Mouse (Mus musculus) adrenal gland, postnatal 14 days (tissue): ENCODE data around the gene Krtap1-5. TPM values are rescaled to one million over a fixed set of nuclear protein-coding genes. Genes with fewer than 3 reads are reported as not detected.
A peak's percentile ranks its signal among the peaks of the same experiment; 100 is the strongest.
"Not testable (repeated sequence)": the region's sequence is repeated elsewhere in the genome, so short reads cannot be mapped to it uniquely, and the experiment has no call there.

Source experiments
- DNase-seq: peaks from one replicate; pipeline ENCODE4 v3.0.0; 2021; ENCODE audit warnings: mixed read lengths
- long read RNA-seq, 2 experiments: library from polyadenylated mRNA; stranded (forward); transcript quantifications; one replicate each; pipeline ENCODE4 v2.0.0; 2021
- total RNA-seq: library from RNA; stranded (reverse); gene quantifications from 2 replicates; pipeline ENCODE4 v1.2.3, GENCODE M21; 2021

The Krtap1-5 gene
- total RNA-seq, result not detected in 2 replicates
- long read RNA-seq, experiment 1, result 0 reads
- long read RNA-seq, experiment 2, result 0 reads

- DNase-seq, result no peak
These were observed at the start of gene Krtap1-5 for GRCm38 (mm10) chr11:99580636-99581035. Gene Krtap1-5 (minus strand): TSS chr11:99581016.

DNA sequence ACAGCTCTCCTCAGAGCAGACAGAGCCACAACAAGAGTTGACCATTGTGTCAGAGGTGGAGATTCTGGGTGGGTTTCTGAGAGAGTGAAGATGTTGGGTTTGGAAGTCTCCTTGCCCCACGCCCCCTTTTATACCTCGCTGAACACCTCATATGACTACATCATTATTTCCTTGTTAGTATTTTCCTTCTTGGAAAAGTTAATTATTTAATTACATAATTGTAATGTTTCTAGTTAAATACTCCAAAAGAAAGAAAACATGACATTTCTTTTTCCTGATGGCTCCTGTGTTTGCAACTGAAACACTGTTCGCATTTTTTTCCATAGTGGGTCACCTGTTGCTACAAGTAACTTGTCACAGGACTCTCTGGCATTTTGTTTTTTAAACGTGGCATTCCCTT is 47.3 kb upstream of the Krtap1-5 start, which contains the start of gene Krtap4-1:
Gene Krtap4-1, minus strand, starts transcription at position 101 of the 400 bp plus-strand sequence.
- no peak for DNase-seq

DNA sequence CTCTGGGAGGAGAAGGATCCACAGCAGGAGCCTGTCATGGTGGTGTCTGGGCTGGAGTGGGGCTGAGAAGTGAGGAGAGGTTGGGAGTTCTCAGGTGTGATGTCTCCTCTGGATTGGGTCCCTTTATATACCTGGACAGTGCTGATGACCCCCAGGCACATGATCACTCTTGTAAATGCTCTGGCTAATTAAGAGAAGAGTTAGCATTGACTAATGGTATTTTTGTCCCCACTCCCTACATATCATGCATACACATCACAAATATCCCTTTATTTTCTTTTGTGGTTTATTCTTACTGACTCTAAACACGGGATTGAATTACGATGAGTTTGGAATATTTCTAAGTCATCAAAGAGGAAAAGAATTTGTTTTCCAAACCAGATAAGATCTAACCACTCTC is 39.5 kb upstream of the Krtap1-5 start, which contains the start of gene Gm11562:
Gene Gm11562, minus strand, starts transcription at position 101 of the 400 bp plus-strand sequence.
- no peak for DNase-seq

DNA sequence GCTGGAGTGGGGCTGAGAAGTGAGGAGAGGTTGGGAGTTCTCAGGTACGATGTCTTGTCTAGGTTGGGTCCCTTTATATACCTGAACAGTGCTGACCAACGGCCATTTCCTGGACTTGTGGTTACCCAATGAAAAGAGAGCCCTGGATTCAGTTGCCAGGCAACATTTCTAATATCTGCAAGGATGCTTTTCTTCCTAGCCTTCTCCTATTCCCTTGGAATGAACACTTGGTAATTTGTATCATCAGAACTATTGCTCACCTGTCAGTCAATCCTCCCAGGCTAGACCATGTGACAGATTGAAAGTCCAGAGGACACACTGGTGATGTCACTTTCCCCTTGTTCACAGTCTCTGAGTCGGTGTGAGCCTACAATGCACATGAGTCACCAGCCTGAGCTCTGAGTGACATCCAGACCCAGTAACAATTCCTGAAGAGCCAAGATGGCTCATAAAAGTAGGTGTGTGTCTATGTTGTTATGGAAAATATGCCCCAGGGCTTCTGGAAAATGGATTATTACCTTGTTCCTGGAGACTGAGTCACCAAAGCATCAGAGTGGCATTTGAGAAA is 34.1 kb upstream of the Krtap1-5 start, which contains the start of gene Krtap2-4:
Gene Krtap2-4, minus strand, starts transcription at position 51 of the 568 bp plus-strand sequence.
- no peak for DNase-seq

GRCm38 (mm10) chr11:99610089-99610488 is 29.3 kb upstream of the Krtap1-5 start, which contains the start of gene Gm11937:
Gene Gm11937 (minus strand): TSS chr11:99610189.
- DNase-seq, result not testable (repeated sequence)

- no peak for DNase-seq
These were observed 28.3 kb upstream of the Krtap1-5 start for GRCm38 (mm10) chr11:99609126-99609525.

GRCm38 (mm10) chr11:99603208-99603607 is 22.4 kb upstream of the Krtap1-5 start, which contains the start of gene Gm11938:
Gene Gm11938 (minus strand): TSS chr11:99603308.
- DNase-seq, result not testable (repeated sequence)

- not testable (repeated sequence) for DNase-seq
These were observed 16.9 kb upstream of the Krtap1-5 start, which contains the start of gene Krtap9-3 for GRCm38 (mm10) chr11:99597742-99598141. Gene Krtap9-3 (minus strand): TSS chr11:99598105.

DNA sequence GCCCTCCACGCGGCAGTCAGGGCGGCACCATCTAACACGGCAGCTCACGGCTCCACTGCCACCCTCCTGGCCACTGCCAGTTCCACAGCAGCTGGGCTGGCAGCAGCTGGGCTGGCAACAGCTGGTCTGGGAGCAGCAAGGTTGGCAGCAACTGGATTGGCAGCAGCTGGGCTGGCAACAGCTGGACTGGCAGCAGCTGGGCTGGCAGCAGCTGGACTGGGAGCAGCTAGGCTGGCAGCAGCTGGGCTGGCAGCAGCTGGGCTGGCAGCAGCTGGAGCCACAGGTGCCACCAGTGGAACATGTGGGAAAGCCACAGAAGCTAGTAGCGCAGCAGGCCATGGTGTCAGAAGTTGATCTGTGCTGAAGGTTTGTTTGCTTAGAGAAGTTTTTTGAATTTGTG is 10.2 kb upstream of the Krtap1-5 start, which contains the start of gene Krtap1-3:
Gene Krtap1-3, minus strand, starts transcription at position 359 of the 400 bp plus-strand sequence.
- no peak for DNase-seq

DNA sequence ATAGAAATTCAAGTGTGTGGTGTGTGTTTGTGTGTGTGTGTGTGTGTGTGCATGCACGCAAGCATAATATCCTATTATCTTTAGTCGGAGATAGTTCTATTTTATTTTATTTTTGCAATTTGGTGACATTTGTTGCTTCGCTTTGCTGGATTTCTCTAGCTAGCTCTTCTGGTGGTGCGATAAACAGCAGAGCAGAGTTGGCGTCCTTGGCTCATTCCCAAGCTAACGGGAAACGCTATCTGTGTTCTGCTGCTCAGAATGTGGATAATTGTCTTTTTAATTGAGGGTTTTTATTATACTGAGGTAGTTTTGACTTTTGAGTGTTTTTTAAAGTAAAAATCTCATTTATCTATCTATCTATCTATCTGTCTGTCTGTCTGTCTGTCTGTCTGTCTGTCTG is 4.3 kb upstream of the Krtap1-5 start:
- DNase-seq, result no peak

DNA sequence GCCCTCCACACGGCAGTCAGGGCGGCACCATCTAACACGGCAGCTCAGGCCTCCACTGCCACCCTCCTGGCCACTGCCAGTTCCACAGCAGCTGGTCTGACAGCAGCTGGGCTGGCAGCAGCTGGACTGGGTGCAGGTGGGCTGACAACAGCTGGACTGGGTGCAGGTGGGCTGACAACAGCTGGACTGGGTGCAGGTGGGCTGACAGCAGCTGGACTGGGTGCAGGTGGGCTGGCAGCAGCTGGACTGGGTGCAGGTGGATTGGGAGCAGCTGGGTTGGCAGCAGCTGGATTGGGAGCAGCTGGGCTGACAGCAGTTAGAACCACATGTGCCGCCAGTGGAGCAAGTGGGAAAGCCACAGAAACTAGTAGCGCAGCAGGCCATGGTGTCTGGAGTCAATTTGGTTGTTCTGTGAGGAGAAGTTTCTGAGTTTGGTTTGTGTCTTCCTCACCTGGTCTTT is 2.5 kb upstream of the Krtap1-5 start, which contains the start of gene Krtap1-4:
Gene Krtap1-4, minus strand, starts transcription at position 410 of the 460 bp plus-strand sequence.
- DNase-seq, result no peak

GRCm38 (mm10) chr11:99581564-99581963 is 748 bp upstream of the Krtap1-5 start:
- no peak for DNase-seq

DNA sequence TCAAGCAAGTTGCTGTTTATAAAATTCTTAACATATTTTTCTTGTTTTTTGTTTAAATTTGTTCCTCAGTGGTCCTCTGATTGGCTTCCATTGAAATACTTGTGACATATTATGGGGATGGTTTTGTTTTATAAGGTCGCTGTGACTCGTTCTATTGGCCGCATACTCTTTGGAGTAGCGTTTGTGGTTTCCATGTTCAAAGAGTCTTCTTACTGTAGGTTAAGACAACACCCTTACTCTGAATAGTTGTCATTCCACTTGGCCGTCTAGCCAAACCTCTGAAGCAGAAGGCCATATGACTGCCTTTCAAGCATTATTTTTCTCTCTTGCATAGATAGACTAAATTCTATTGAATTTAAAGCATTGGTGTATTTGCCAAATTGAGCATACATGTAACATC is 235 bp upstream of the Krtap1-5 start:
- no peak for DNase-seq

- DNase-seq, result peak; percentile 79
These were observed 6.7 kb downstream of the Krtap1-5 start for GRCm38 (mm10) chr11:99574106-99574505.

GRCm38 (mm10) chr11:99573164-99573563 is 7.7 kb downstream of the Krtap1-5 start:
- no peak for DNase-seq

DNA sequence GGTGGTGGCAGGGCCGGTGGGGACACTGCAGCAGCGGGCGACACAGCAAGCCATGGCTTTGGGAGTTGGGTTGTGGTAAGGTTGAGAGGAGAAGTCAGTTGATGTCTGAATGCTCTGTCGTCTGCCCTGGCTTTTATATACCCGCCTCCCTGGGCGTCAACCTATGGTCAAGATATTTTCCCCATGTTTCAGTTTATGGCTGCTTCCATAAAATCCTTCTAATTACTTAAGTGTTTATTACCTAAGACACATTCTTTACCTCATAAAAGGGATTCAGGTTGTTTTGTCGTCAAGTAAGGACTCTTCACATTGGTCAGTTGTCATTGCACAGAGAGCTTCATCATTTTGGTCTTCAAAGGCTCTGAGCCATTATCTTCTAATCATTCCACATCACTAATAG is 14.3 kb downstream of the Krtap1-5 start, which contains the start of gene Krtap3-1:
Gene Krtap3-1, minus strand, starts transcription at position 101 of the 400 bp plus-strand sequence.
- DNase-seq, result no peak

- DNase-seq, result no peak
These were observed 18.2 kb downstream of the Krtap1-5 start for GRCm38 (mm10) chr11:99562580-99562979.

DNA sequence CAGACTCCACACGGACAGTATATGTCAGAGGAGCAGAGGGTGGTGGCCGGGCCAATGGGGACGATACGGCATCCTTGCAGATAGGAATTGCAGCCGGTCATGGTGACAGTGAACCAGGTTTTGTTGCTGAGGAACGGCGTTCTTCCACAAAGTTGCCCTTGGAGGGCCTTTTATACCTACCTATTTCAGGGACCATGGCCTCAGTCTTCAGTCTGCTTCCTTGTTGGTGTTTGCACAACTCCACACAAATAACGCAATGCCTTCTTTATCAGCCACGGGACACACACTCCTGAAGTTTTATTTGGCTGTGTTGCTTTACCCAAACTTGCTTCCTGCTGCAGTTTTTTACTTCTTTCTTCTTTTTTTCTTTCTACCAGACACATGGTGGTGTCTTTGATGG is 21.4 kb downstream of the Krtap1-5 start, which contains the start of gene Gm11939:
Gene Gm11939, minus strand, starts transcription at position 101 of the 400 bp plus-strand sequence.
- DNase-seq, result no peak

DNA sequence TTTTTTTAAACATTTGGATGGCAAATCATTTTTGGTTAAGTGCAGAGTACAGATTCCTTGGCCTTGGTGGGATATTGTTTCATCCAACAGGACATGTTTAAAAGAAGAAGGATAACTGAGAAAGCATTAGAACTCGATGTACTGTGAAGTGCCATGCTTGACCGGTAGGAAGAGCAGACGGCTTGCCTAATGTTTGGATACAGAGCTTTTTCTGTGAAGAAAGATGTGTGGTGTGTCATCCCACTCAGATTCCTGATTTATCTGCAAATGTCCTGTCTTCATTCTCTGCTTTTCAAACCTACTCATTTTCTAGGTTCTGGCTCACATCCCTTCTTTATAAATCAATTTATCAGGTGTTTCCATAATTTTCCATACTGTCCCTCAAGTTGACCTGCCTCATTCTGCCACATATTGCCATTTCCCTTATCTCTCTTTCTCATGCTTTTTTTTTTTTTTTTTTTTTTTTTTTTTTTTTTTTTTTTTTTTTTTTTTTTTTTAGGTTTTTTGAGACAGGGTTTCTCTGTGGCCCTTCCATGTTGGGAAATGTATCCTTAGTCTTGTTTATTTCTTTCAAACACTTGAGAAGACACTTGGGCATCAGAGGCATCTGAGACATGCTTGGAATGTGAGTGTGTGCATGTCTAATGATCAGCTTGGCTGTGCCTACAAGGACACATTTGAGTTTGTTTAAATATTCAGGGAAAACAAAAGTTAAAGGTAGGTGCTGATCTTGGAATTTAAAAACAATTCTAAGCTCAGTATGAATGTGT is 22.7 kb downstream of the Krtap1-5 start:
- DNase-seq, result no peak

- no peak for DNase-seq
These were observed 24.1 kb downstream of the Krtap1-5 start, which contains the start of gene Krtap3-2 for GRCm38 (mm10) chr11:99556753-99557152. Gene Krtap3-2 (minus strand): TSS chr11:99556853.

DNA sequence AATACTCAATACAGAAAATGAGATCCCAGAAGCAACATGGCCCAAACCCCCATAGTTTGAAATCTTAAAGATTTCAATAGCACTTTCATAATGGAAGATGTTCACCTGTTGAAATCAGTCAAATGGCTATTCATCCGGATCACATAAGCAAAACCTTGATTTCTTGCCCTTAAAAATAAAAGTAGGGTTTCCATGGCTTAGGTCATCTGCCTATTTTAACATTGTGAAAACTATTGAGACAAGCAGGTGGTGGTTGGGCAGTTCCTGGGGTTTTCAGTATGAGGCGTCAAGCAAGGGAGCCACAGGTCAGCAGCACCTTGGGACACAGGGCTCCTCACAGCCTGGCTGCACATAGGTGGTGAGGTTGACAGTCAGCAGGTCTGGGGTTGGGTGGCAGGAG is 24.6 kb downstream of the Krtap1-5 start:
- DNase-seq, result no peak

DNA sequence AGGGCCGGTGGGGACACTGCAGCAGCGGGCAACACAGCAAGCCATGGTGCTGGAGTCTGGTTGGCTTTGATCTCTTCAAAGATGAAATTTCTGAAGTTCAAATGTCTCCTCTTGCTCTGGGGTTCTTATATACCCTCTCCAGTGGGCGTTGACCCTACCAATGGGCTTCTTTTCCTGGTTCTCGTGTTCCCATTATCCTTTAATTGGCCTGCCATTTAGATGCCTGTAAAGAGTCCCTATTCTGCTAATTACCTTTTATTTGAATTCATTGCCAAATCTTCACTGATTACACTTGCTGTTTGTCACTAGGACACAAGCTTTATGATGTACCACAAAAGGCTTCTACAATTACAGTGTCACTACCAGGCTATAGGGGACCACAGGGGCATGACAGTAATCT is 30.1 kb downstream of the Krtap1-5 start, which contains the start of gene Krtap3-3:
Gene Krtap3-3, minus strand, starts transcription at position 101 of the 400 bp plus-strand sequence.
- no peak for DNase-seq
